Mouse (Mus musculus) heart, embryonic 15.5 days (tissue): Measurements from ENCODE around the gene Gm9507. TPM values are rescaled to one million over a fixed set of nuclear protein-coding genes. Genes with fewer than 3 reads are reported as not detected.
"Not testable (repeated sequence)": the region's sequence is repeated elsewhere in the genome, so short reads cannot be mapped to it uniquely, and the experiment has no call there.

Source experiments
- ATAC-seq: fragments of 200-750 bp; cut with Nextera tagmentation; replicated peaks from 2 replicates; pipeline ENCODE4 v1.8.0; 2017; ENCODE audit warnings: low read depth, moderate TSS enrichment; ENCODE audit not compliant: insufficient number of reproducible peaks, insufficient read depth, low FRiP score
- H3K27ac ChIP-seq: fragments of 300-500 bp; sonication (generic); 2 replicates; pipeline ENCODE4 v1.5.1; 2015; ENCODE audit warnings: mild to moderate bottlenecking, inconsistent platforms
- H3K27me3 ChIP-seq: fragments of 300-500 bp; sonication (generic); 2 replicates; pipeline ENCODE4 v1.6.1; 2015; ENCODE audit warnings: inconsistent platforms
- H3K36me3 ChIP-seq: fragments of 300-500 bp; sonication (generic); 2 replicates; pipeline ENCODE4 v1.6.1; 2015; ENCODE audit warnings: mild to moderate bottlenecking, inconsistent platforms
- H3K4me1 ChIP-seq: fragments of 300-500 bp; sonication (generic); replicated peaks from 2 replicates; pipeline ENCODE4 v1.6.1; 2015; ENCODE audit warnings: inconsistent platforms
- H3K4me2 ChIP-seq: fragments of 300-500 bp; sonication (generic); 2 replicates; pipeline ENCODE4 v1.6.1; 2015; ENCODE audit warnings: inconsistent platforms, mild to moderate bottlenecking, moderate library complexity
- H3K4me3 ChIP-seq: fragments of 300-500 bp; sonication (generic); 2 replicates; pipeline ENCODE4 v1.5.1; 2015; ENCODE audit warnings: mild to moderate bottlenecking, inconsistent platforms
- H3K9ac ChIP-seq: fragments of 300-500 bp; sonication (generic); 2 replicates; pipeline ENCODE4 v1.6.1; 2015; ENCODE audit warnings: mild to moderate bottlenecking, inconsistent platforms
- H3K9me3 ChIP-seq: fragments of 300-500 bp; sonication (generic); replicated peaks from 2 replicates; pipeline ENCODE4 v1.6.1; 2016; ENCODE audit warnings: inconsistent platforms
- WGBS: fragments of 180-500 bp; shearing (Covaris S2); methylation state at CpG from one replicate; pipeline ENCODE4 v1.1.7; 2015; ENCODE audit warnings: mixed read lengths; 5-methylcytosine and 5-hydroxymethylcytosine counted together
- polyA plus RNA-seq: library from polyadenylated mRNA; unstranded; fragments of >200 nt; fragmentation: Nextera tagmentation; extraction: Ambion mirVana; gene quantifications from 2 replicates; pipeline ENCODE4 v1.2.1, GENCODE M21; 2015

The Gm9507 gene
- polyA plus RNA-seq, 1 experiment from 2014 or later: not detected

DNA sequence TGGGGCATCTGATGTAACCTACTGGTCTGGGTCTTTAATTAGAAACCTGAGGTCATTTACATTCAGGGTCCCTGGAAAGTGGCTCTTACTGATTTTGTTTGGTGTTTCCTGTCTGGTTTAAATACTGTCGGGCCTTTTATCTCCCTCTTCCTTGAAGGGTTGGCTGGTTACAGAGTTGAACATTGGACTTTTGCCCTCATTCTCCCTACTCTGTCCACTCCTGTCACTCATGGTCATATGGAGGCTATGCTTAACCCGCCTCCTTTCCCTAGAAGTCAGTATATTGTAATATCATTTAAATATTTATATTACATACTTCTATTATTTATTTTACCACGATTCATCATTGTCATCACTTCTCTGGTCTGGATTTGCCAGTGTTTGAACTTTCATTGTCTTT lies 7.5 kb downstream of the Gm9507 start:
- WGBS: 62% methylated on average over 3 of the region's 3 CpGs
- no peaks in the 10 kb centered on the region for H3K9me3 ChIP-seq
- ATAC-seq: no peak

DNA sequence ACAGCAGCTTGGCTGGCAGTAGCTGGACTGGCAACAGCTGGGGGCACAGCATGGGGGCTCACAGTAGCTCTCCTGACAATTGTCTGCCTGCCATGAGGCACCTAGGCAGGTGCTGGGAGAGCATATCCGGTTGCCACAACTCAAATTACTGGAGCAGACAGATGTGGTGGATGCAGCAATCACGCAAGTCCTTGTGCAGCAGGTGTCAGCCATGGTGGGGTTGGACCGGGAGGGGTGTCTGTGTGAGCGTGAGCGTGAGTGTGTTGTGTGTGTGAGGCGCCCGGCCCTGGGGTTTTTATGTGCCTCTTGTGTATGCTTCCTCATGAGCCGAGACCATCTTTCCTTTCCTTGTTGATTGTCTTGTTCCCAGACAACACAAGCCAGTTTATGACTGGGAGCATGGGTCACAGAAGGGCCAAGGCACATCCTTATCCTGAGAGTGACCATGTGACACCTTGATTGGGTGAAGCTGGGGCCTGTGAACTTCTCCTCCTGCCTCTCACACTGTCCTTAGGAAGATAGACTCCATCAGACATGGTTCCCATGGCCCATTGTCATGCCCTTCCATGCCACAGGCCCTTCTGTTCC lies 12.6 kb downstream of the Gm9507 start, which contains the start of gene Gm19668:
TSS of gene Gm19668 (minus strand) at position 213 of the 588 bp plus-strand sequence.
- H3K4me3 ChIP-seq: no peak within 1 kb of the TSS
- H3K4me2 ChIP-seq: no peak within 1 kb of the TSS
- no peaks in the 10 kb centered on the region for H3K9me3 ChIP-seq
- H3K4me1 ChIP-seq: peaks cover 13% of the 10 kb centered on the region
- peak within 1 kb of the TSS; percentile 37; the same call in 1 of the 2 replicates for H3K27ac ChIP-seq
- no peak for ATAC-seq
- H3K36me3 ChIP-seq: no peaks in the 10 kb centered on the region
- no peak within 1 kb of the TSS for H3K9ac ChIP-seq
- 57% methylated on average over 8 of the region's 8 CpGs for WGBS
- H3K27me3 ChIP-seq: no peaks in the 10 kb centered on the region

More for the DNA sequence above, 7.5 kb downstream of the Gm9507 start:
- Histone ChIP-seq H3K4me1 (no peaks in the 10 kb centered on the region; the same call in 1 of the 2 replicates), H3K27me3 (no peaks in the 10 kb centered on the region), H3K27ac (no peak overlapping the region), H3K9ac (no peak overlapping the region), H3K4me3 (no peak overlapping the region), H3K4me2 (no peak overlapping the region), H3K36me3 (no peaks in the 10 kb centered on the region)

DNA sequence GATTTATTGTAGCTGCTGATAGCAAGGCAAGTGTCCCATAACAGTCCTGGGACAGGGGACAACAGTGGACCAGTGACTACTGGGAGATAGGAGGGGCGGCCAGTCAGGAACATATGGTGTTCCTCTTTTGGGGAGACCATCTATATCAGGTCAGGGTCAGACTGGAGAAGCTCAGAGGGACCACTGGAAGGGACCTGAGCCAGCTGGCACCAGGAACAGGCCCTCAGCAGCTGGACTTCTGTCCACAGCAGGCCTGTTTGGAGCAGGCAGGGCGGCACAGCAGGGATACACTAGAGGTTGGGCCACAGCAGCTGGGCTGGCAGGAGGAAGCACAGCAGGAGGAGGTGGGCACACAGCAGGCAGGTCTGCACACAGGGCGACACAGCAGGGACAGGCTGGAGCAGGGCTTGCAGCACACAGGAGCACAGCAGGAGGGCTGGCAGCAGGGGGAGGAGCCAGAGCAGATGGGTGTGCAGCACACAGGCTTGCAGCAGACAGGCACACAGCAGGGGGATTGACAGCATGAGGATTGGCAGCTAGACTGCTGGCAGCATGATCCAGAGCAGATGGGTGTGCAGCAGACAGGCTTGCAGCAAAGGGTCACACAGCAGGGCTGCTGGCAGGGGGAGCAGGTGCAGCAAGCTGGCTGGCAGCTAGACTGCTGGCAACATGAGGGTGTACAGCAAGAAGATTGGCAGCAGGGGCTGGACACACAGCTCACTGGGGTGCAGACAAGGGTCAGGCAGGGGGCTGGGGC lies 13.3 kb downstream of the Gm9507 start:
- Histone ChIP-seq H3K27ac (peak overlapping the region; percentile 37; the same call in 1 of the 2 replicates), H3K4me1 (peaks cover 13% of the 10 kb centered on the region)
- H3K4me3 ChIP-seq, H3K4me2 ChIP-seq, H3K27me3 ChIP-seq, H3K36me3 ChIP-seq, H3K9ac ChIP-seq, H3K9me3 ChIP-seq, ATAC-seq: not testable (repeated sequence)
- WGBS: 28% methylated on average over 3 of the region's 3 CpGs

DNA sequence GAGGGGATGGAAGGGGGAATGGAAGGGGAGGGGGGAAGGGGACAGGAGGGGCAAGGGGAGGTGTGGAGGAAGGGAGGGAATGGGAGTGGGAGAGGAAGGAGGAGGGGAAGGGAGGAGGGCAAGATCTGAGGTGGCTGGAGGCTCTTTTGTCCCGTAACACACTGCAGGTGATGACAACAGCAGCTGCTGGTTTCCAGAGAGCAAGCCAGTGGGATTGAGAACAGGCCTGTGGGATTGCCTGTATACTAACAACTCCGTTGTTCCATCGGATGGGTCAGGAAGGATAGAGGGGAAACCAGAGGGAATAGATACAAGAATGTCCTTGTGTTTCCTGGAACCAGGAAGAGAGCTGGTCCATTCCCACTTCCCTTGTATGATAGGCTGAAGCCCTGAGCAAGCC lies 14.0 kb downstream of the Gm9507 start:
- Histone ChIP-seq H3K4me2 (no peak overlapping the region), H3K4me3 (no peak overlapping the region), H3K9ac (no peak overlapping the region), H3K36me3 (no peaks in the 10 kb centered on the region), H3K27me3 (no peaks in the 10 kb centered on the region), H3K4me1 (peaks cover 13% of the 10 kb centered on the region), H3K27ac (peak overlapping the region; percentile 37; the same call in 1 of the 2 replicates), H3K9me3 (no peaks in the 10 kb centered on the region)
- 2% methylated on average over 3 of the region's 3 CpGs for WGBS
- no peak for ATAC-seq

DNA sequence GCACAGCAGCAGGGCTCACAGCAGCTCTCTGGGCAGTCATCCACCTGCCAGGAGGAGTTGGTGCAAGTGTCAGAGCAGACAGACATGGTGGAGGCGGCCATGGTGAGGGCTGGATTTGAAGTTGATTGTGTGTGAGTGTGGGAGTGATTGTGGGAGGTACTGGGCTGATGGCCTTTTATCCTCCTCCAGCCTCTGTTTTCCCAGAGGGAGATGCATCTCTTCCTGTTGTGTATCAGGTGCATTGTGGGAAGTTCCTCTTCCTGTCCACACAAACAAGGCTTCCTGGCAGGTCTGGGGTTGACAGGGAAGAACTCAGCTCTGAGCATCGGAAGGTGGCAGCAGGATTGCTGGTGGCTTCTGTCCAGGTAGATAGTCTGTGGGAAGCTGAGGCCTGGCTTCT lies 16.7 kb downstream of the Gm9507 start, which contains the start of gene Gm9639:
TSS of gene Gm9639 (minus strand) at position 101 of the 400 bp plus-strand sequence.
- Histone ChIP-seq H3K4me2 (no peak within 1 kb of the TSS), H3K9me3 (no peaks in the 10 kb centered on the region), H3K27ac (no peak within 1 kb of the TSS), H3K36me3 (no peaks in the 10 kb centered on the region), H3K4me1 (peaks cover 13% of the 10 kb centered on the region), H3K4me3 (no peak within 1 kb of the TSS), H3K27me3 (no peaks in the 10 kb centered on the region), H3K9ac (no peak within 1 kb of the TSS)
- ATAC-seq: no peak
- WGBS: 69% methylated on average over 2 of the region's 2 CpGs

DNA sequence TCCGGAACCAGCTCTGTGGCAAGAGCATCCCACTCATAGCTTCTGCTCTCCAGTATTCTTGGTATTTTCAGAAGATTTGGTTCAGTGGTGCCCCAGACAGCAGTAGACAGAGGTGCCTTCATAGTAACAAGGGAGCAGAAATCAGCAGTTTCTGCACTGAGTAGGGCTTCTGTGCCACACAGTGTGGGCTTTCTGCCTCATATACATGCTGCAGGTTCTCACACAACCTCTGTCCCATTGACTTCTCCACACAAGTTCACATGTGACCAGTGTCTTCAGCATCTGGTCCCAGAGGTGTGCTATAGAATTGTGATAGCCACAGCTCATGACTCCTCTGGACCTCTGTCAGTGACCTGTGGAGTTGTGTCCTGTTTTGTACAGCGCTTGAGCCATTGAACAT lies 23.0 kb downstream of the Gm9507 start:
- H3K4me2 ChIP-seq: no peak overlapping the region
- no peak for ATAC-seq
- H3K9ac ChIP-seq: no peak overlapping the region
- no peaks in the 10 kb centered on the region for H3K4me1 ChIP-seq
- WGBS: 74% methylated on average over 2 of the region's 2 CpGs
- no peaks in the 10 kb centered on the region for H3K36me3 ChIP-seq
- no peaks in the 10 kb centered on the region for H3K27me3 ChIP-seq
- H3K4me3 ChIP-seq: no peak overlapping the region
- no peak overlapping the region for H3K27ac ChIP-seq
- no peaks in the 10 kb centered on the region for H3K9me3 ChIP-seq

DNA sequence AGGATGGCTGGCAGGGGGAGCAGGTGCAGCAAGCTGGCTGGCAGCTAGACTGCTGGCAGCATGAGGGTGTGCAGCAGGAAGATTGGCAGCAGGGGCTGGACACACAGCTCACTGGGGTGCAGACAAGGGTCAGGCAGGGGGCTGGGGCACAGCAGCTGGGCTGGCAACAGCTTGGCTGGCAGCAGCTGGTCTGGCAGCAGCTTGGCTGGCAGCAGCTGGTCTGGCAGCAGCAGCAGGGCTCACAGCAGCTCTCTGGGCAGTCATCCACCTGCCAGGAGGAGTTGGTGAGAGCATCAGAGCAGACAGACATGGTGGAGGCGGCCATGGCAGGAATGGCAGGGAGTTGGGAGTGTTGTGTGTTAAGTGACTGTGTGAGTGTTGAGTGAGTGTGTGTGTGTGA lies 23.8 kb downstream of the Gm9507 start, which contains the start of gene Gm7137:
TSS of gene Gm7137 (minus strand) at position 325 of the 400 bp plus-strand sequence.
- H3K4me1 ChIP-seq, H3K36me3 ChIP-seq, H3K27ac ChIP-seq, H3K9me3 ChIP-seq, H3K27me3 ChIP-seq, H3K4me2 ChIP-seq, H3K4me3 ChIP-seq, H3K9ac ChIP-seq, ATAC-seq: not testable (repeated sequence)
- 57% methylated on average over 1 of the region's 1 CpGs for WGBS

DNA sequence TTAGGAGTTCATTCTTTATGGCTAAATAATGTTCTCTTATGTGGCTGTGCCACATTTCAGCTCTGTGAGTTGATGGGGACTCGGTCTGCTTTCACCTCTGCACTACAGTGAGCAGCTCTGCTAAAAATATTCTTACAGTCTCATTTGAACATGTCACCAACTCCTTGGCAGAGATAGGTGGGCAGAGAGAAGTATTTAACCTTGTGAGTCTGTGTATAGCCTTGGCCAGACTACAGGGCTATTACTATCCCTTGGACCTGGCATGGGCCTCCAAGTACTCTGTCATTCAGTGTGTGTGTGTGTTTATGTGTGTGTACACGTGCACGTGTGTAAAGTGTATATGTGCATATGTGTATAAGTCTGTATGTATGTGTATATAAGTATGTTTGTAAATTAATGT lies 28.2 kb downstream of the Gm9507 start:
- not testable (repeated sequence) for H3K4me1 ChIP-seq, H3K4me2 ChIP-seq, H3K36me3 ChIP-seq, H3K27ac ChIP-seq, H3K27me3 ChIP-seq, H3K9ac ChIP-seq, H3K9me3 ChIP-seq, H3K4me3 ChIP-seq
- ATAC-seq: peak; percentile 47; the same call in 1 of the 2 replicates
- WGBS: 72% methylated on average over 3 of the region's 3 CpGs

DNA sequence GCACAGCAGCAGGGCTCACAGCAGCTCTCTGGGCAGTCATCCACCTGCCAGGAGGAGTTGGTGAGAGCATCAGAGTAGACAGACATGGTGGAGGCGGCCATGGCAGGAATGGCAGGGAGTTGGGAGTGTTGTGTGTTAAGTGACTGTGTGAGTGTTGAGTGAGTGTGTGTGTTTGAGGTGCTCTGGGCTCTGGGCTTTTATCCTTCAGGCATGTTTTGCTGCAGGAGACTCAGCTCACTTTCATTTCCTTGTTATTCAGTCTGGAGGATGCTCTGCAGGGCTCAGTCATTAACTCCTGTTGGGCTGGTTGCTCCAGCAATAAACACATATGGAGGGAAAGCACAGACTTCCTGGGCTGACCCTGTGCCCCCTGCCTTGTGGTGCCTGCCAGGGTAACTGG lies 29.2 kb downstream of the Gm9507 start, which contains the start of gene Gm3250:
TSS of gene Gm3250 (minus strand) at position 101 of the 400 bp plus-strand sequence.
- not testable (repeated sequence) for H3K4me2 ChIP-seq, H3K9me3 ChIP-seq
- 78% methylated on average over 1 of the region's 1 CpGs for WGBS

DNA sequence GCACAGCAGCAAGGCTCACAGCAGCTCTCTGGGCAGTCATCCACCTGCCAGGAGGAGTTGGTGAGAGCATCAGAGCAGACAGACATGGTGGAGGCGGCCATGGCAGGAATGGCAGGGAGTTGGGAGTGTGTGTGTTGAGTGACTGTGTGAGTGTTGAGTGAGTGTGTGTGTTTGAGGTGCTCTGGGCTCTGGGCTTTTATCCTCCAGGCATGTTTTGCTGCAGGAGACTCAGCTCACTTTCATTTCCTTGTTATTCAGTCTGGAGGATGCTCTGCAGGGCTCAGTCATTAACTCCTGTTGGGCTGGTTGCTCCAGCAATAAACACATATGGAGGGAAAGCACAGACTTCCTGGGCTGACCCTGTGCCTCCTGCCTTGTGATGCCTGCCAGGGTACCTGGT lies 34.8 kb downstream of the Gm9507 start, which contains the start of gene Gm7138:
TSS of gene Gm7138 (minus strand) at position 101 of the 400 bp plus-strand sequence.
- H3K27me3 ChIP-seq, H3K9ac ChIP-seq, H3K9me3 ChIP-seq, H3K27ac ChIP-seq, H3K4me1 ChIP-seq, H3K4me3 ChIP-seq, ATAC-seq, H3K36me3 ChIP-seq, H3K4me2 ChIP-seq: not testable (repeated sequence)
- 42% methylated on average over 1 of the region's 1 CpGs for WGBS

More for the DNA sequence above, 29.2 kb downstream of the Gm9507 start, which contains the start of gene Gm3250:
- H3K27me3 ChIP-seq, H3K9ac ChIP-seq, H3K4me1 ChIP-seq, ATAC-seq, H3K36me3 ChIP-seq, H3K4me3 ChIP-seq, H3K27ac ChIP-seq: not testable (repeated sequence)

DNA sequence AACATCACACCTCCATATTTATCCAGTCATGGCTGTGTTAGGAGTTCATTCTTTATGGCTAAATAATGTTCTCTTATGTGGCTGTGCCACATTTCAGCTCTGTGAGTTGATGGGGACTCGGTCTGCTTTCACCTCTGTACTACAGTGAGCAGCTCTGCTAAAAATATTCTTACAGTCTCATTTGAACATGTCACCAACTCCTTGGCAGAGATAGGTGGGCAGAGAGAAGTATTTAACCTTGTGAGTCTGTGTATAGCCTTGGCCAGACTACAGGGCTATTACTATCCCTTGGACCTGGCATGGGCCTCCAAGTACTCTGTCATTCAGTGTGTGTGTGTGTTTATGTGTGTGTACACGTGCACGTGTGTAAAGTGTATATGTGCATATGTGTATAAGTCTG lies 39.5 kb downstream of the Gm9507 start:
- not testable (repeated sequence) for ATAC-seq, H3K4me3 ChIP-seq, H3K27me3 ChIP-seq, H3K9ac ChIP-seq, H3K9me3 ChIP-seq, H3K4me1 ChIP-seq, H3K4me2 ChIP-seq, H3K36me3 ChIP-seq, H3K27ac ChIP-seq
- 56% methylated on average over 3 of the region's 3 CpGs for WGBS
